Mouse (Mus musculus) embryonic fibroblast, embryonic 13.5 days (primary cell): ENCODE data around the gene Slc35e2.

Source experiments
- CTCF ChIP-seq: IDR thresholded peaks from 2 replicates; pipeline ENCODE4 v1.5.1; 2011; ENCODE audit warnings: mild to moderate bottlenecking, control low read depth, low read length, moderate library complexity, borderline replicate concordance; ENCODE audit not compliant: insufficient read depth
- POLR2A ChIP-seq: IDR thresholded peaks from 2 replicates; pipeline ENCODE4 v1.6.1; 2011; ENCODE audit warnings: low read depth, mild to moderate bottlenecking, control low read depth, low read length, moderate library complexity

- TF ChIP-seq CTCF (no peak), POLR2A (no peak)
These were observed 39.4 kb upstream of the Slc35e2 start, which contains the start of gene Nadk for GRCm38 (mm10) chr4:155561661-155562442.
